Comparison of ENCODE assay signal across 8 mouse cellular contexts in genomic region chrX:151804388-151804787, GRCm38 (mm10). TPM values are rescaled to one million over a fixed set of nuclear protein-coding genes. Genes with fewer than 3 reads are reported as not detected.
DNase-seq lines count a peak whose midpoint lies in the region; ATAC-seq and TF ChIP-seq lines count a peak whose summit lies in the region.

No protein-coding gene starts in this region.

- intact Hi-C loops in heart, postnatal 10 days (cut with DNase I): loop anchor here (5.0 kb wide), 1 partner anchor 282 kb away; the partner anchor contains the start of gene Phf8

- 22% methylated on average over 9 of the region's 9 CpGs for whole genome bisulfite sequencing in heart, embryonic 14.5 days
- WGBS in intestine, embryonic 15.5 days: 21% methylated on average over 9 of the region's 9 CpGs
- 20% methylated on average over 9 of the region's 9 CpGs for WGBS in neural tube, embryonic 14.5 days

- H3K27ac ChIP-seq in heart, embryonic 14.5 days (replicated peaks in 1 of 2; ENCODE audit: control insufficient read depth in 1 of 2, insufficient read depth in 1 of 2, low read depth in 2 of 2, low read length in 2 of 2): peak overlapping the region; percentile 96 to 98; a peak in 3 of 4 replicates
- H3K27ac ChIP-seq in intestine, embryonic 15.5 days: no peak overlapping the region
- no peak overlapping the region; the same call in 1 of the 2 replicates for H3K27ac ChIP-seq in neural tube, embryonic 14.5 days (ENCODE audit: low read depth, low read length)

- peak overlapping the region; percentile 75 for H3K4me2 ChIP-seq in heart, embryonic 14.5 days (ENCODE audit: low read length)
- peak overlapping the region; percentile 56 for H3K4me2 ChIP-seq in intestine, embryonic 15.5 days (replicated peaks)
- H3K4me2 ChIP-seq in neural tube, embryonic 14.5 days (ENCODE audit: low read depth, low read length): peak overlapping the region; percentile 68

- no peaks in the 10 kb centered on the region for H3K9me3 ChIP-seq in heart, embryonic 14.5 days (ENCODE audit: control insufficient read depth, low read length)
- H3K9me3 ChIP-seq in intestine, embryonic 15.5 days: no peaks in the 10 kb centered on the region
- H3K9me3 ChIP-seq in neural tube, embryonic 14.5 days (ENCODE audit: control insufficient read depth, low read length): no peaks in the 10 kb centered on the region

- no peak for TF ChIP-seq CTCF in brain, embryonic 14.5 days (IDR thresholded peaks at IDR 0.05; ENCODE audit: borderline replicate concordance, extremely low read depth, insufficient read depth, insufficient read length)

- H3K9ac ChIP-seq in heart, embryonic 14.5 days (ENCODE audit: low read length): peak overlapping the region; percentile 80
- H3K9ac ChIP-seq in intestine, embryonic 15.5 days: peak overlapping the region; percentile 57; the same call in 1 of the 2 replicates
- peak overlapping the region; percentile 63 for H3K9ac ChIP-seq in neural tube, embryonic 14.5 days (replicated peaks; ENCODE audit: low read depth, low read length)

- TF ChIP-seq POLR2A in brain, embryonic 14.5 days (IDR thresholded peaks at IDR 0.05; ENCODE audit: borderline replicate concordance, extremely low read depth, insufficient read depth, insufficient read length, poor library complexity, severe bottlenecking): no peak

- peak overlapping the region; percentile 58 to 75 for H3K4me3 ChIP-seq in heart, embryonic 14.5 days (ENCODE audit: control insufficient read depth in 1 of 2, insufficient read depth in 1 of 2, low read depth in 1 of 2, low read length in 2 of 2)
- peak overlapping the region; percentile 51 for H3K4me3 ChIP-seq in intestine, embryonic 15.5 days (replicated peaks)
- peak overlapping the region; percentile 46 for H3K4me3 ChIP-seq in neural tube, embryonic 14.5 days (ENCODE audit: low read depth, low read length)

- H3K4me1 ChIP-seq in heart, embryonic 14.5 days (ENCODE audit: control insufficient read depth in 2 of 2, insufficient read depth in 2 of 2, low read length in 2 of 2): no peaks in the 10 kb centered on the region
- no peaks in the 10 kb centered on the region for H3K4me1 ChIP-seq in intestine, embryonic 15.5 days (replicated peaks)
- no peaks in the 10 kb centered on the region for H3K4me1 ChIP-seq in neural tube, embryonic 14.5 days (ENCODE audit: control insufficient read depth, insufficient read depth, low read length)

- no peaks in the 10 kb centered on the region for H3K27me3 ChIP-seq in heart, embryonic 14.5 days (ENCODE audit: control insufficient read depth, insufficient read depth, low read length)
- H3K27me3 ChIP-seq in intestine, embryonic 15.5 days (replicated peaks): no peaks in the 10 kb centered on the region
- H3K27me3 ChIP-seq in neural tube, embryonic 14.5 days (ENCODE audit: control insufficient read depth, insufficient read depth, low read length): no peaks in the 10 kb centered on the region

- no peak for ATAC-seq in heart, embryonic 14.5 days (ENCODE audit: insufficient number of reproducible peaks, insufficient read depth, low FRiP score, low read depth)
- ATAC-seq in intestine, embryonic 15.5 days: no peak
- no peak for ATAC-seq in neural tube, embryonic 14.5 days (ENCODE audit: low read depth)

- peaks cover 6% of the 10 kb centered on the region; the same call in 1 of the 2 replicates for H3K36me3 ChIP-seq in heart, embryonic 14.5 days (ENCODE audit: control insufficient read depth, insufficient read depth, low read length)
- no peaks in the 10 kb centered on the region for H3K36me3 ChIP-seq in intestine, embryonic 15.5 days
- no peaks in the 10 kb centered on the region for H3K36me3 ChIP-seq in neural tube, embryonic 14.5 days (ENCODE audit: control insufficient read depth, insufficient read depth, low read length)

- no peak for DNase-seq in heart, postnatal 10 days
- peak; percentile 4 to 5 for DNase-seq in B cell, adult 2 months
- DNase-seq in brain, embryonic 14.5 days (ENCODE audit: low read depth): peak; percentile 1
- DNase-seq in spleen, postnatal 14 days (ENCODE audit: low spot score in 2 of 2): no peak
- DNase-seq in adipocyte (ENCODE audit: low spot score): no peak

RNA-seq across cellular contexts. Expression of gene Huwe1, which starts 3.8 kb away (rescaled TPM):
- polyA plus RNA-seq in heart, embryonic 14.5 days (2014; fragmentation: Nextera tagmentation; extraction: Ambion mirVana): 37.7 and 45.2 TPM in 2 replicates
- total RNA-seq in heart, postnatal 10 days (2021): 100 to 1,000 TPM; 166 to 196 TPM
- 106 and 140 TPM in 2 replicates for polyA plus RNA-seq in brain, embryonic 14.5 days (2012; rRNA removed)
- polyA plus RNA-seq in intestine, embryonic 15.5 days (2015; fragmentation: Nextera tagmentation; extraction: Ambion mirVana): 40.5 and 43.8 TPM in 2 replicates
- polyA plus RNA-seq in neural tube, embryonic 14.5 days (2014; fragmentation: Nextera tagmentation; extraction: Ambion mirVana): 64.5 and 97.1 TPM in 2 replicates

Comparison
In these comparisons a context has a peak if more than half of its experiments do, and no peak if none do; other contexts are left out.
1. H3K27ac ChIP-seq: peak in heart, embryonic 14.5 days (2 of 2); none in intestine, embryonic 15.5 days (single experiment) and neural tube, embryonic 14.5 days (single experiment).
2. DNase-seq: peak in B cell, adult 2 months (2 of 2) and brain, embryonic 14.5 days (single experiment); none in heart, postnatal 10 days (0 of 2), spleen, postnatal 14 days (0 of 2) and adipocyte (single experiment).
3. Peak in every context shown above with its lines, with median percentiles within 50 percentile points of each other: H3K4me2 ChIP-seq, H3K4me3 ChIP-seq and H3K9ac ChIP-seq.